Mouse (Mus musculus) heart, adult 2 months (tissue): Measurements from ENCODE around the gene Zfp704.

Experiments
- CTCF ChIP-seq: fragments of 200-600 bp; IDR thresholded peaks from 2 replicates; pipeline ENCODE4 v1.8.1; 2022; ENCODE audit warnings: antibody characterized with exemption, mild to moderate bottlenecking, moderate library complexity
- POLR2A ChIP-seq: fragments of 200-500 bp; IDR thresholded peaks from 2 replicates; pipeline ENCODE4 v1.6.1; 2011; ENCODE audit warnings: mild to moderate bottlenecking, low read depth, low read length, control low read depth; ENCODE audit not compliant: insufficient read depth

GRCm38 (mm10) chr3:9460284-9460683 is 149.6 kb downstream of the Zfp704 start:
- TF ChIP-seq CTCF (no peak), POLR2A (no peak)
